Mouse (Mus musculus) gastrocnemius, adult 2 months (tissue): Measurements from ENCODE around the gene Tmem126a. TPM values are rescaled to one million over a fixed set of nuclear protein-coding genes. Genes with fewer than 3 reads are reported as not detected.

Experiments used
- DNase-seq: peaks from one replicate; pipeline ENCODE4 v3.0.0; 2022
- H3K27ac ChIP-seq: fragments of 200-600 bp; 2 replicates; pipeline ENCODE4 v1.8.1; 2022; ENCODE audit warnings: mild to moderate bottlenecking
- H3K4me3 ChIP-seq: fragments of 200-600 bp; 2 replicates; pipeline ENCODE4 v1.8.1; 2022; ENCODE audit warnings: mild to moderate bottlenecking, moderate library complexity
- CTCF ChIP-seq: fragments of 200-600 bp; IDR thresholded peaks from 2 replicates; pipeline ENCODE4 v1.8.1; 2022; ENCODE audit warnings: antibody characterized with exemption, mild to moderate bottlenecking, moderate library complexity
- intact Hi-C: fragments of 180-260 bp; cut with DNase I; formaldehyde crosslinking; loops from one replicate; pipeline ENCODE4 v1.15.1; 2025
- long read RNA-seq, 2 experiments: library from polyadenylated mRNA; stranded (forward); transcript quantifications; one replicate each; pipeline ENCODE4 v2.0.0; 2021
- total RNA-seq, 2 experiments: library from RNA; stranded (reverse); gene quantifications; 2 replicates each; pipeline ENCODE4 v1.2.3; 2021

The Tmem126a gene
- total RNA-seq, result 100 to 1,000 TPM; 101 to 119 TPM
- long read RNA-seq, experiment 1, transcript Tmem126a-201 (5 exons, 799 nt), result major isoform, 55 of 64 reads
- long read RNA-seq, experiment 1, partial matches to known transcripts, result 4 of 64 reads
- long read RNA-seq, experiment 1, other reads (novel, unspliced or antisense), result 1 of 64 reads
- long read RNA-seq, experiment 2, transcript Tmem126a-201 (5 exons, 799 nt), result major isoform, 64 of 68 reads
- long read RNA-seq, experiment 2, partial matches to known transcripts, result 2 of 68 reads
- long read RNA-seq, experiment 2, other reads (novel, unspliced or antisense), result 0 of 68 reads

DNA sequence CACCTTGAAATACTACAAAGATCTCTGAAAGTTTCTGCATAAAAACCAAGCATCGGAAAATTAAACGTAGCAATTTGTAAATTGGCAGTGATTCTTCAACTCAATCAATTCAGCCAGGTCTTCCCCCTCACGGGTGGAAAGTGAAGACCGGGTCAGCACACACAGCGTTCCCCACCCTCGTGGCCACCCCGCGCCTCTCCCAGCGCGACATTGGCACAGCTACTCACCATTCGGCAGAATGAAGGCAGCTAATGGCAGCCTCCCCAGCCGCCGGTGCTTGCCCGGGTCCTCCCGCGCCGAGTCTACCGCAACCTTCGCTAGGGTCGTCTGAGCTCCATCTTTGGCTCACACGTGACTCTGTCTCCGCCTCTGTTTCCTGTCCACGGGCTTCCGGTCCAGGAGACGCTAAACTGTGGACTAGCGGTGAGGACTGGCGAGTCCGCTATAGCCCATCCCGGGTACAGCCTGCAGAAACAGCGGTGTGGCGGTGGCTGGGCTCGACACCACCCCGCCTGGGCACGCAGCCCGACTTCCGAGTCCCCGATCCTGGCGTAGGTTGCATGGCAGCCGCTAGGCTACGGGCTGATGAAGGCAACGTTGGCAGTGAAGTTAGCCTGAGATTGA is at the start of gene Tmem126a:
Gene Tmem126a (minus strand): TSS at position 385 of the 624 bp plus-strand sequence.
- peak within 1 kb of the TSS; percentile 83 for H3K4me3 ChIP-seq
- intact Hi-C loops, result no loop called here

DNA sequence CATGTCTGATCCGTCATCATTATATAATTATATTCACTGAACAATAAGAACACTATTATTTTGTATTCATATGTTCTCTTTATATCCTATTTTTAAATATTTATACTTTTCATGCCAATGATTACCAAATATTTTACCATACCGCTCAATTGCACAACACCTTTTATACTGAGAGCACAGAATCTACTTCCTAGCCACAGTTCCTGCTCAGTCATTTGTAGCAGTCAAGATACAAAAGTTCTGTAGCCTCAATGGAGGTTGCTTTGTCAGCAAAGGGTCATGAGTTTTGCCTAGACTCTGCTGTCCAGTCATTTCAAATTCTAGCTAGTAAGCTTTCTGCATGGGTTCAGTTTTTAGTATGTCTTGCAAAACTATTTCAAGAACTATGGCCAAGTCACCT is 25.6 kb upstream of the Tmem126a start:
- DNase-seq, result no peak
- intact Hi-C loops, result no loop called here
- TF ChIP-seq CTCF, result no peak
- no peak overlapping the region for H3K4me3 ChIP-seq
- H3K27ac ChIP-seq, result no peak overlapping the region

More for the DNA sequence above, at the start of gene Tmem126a:
- TF ChIP-seq CTCF, result peak; percentile 44
- peak; percentile 93 for DNase-seq
- peak within 1 kb of the TSS; percentile 95 for H3K27ac ChIP-seq

DNA sequence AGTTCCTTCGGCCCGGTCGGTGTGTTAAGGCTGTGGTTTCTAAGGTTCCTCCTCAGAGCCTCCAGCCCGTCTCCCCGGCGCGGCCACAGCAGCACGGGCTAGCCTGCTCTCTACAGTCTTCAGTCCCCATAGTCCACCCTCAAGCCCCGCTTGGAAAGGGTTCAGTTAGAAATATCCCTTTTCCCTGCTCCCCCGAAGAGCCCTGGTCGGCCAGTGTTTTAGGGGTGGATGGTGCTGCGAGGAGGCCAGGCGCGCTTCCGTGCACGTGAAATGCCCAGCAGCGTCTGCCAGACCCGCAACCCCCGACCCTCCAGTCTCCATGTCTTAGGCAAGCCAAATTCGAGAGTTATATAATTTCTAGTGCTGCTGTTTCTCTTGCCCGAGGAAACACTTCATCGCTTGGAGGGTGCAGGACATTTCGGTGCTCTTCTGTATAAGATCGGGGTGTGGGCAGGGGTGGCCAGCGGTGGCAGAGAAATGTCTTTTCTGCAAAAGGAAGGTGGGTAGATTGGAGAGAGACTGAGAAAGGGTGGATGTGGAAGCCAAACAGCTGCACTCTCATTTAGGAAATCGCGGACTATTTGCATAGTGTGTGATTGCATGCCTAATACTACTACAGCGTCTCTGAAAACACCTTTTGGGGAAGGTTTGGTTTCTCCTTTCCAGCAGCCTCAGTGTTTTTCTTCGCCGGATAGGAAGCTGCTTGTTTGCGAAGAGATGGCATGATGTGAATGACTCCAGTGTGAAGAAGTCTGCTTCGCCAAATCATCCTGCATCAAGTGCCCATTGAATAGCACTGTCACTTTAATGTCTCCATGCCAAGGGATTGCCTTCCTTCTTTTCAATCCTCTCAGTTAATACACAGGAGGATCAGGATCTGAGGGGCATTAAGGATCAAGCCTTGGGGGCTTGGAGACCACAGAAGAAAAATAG is 19.6 kb upstream of the Tmem126a start, which contains the start of gene Dlg2:
Gene Dlg2 (plus strand): TSS at position 360 of the 933 bp plus-strand sequence.
- no peak for TF ChIP-seq CTCF
- intact Hi-C loops, result loop anchor here (5.0 kb wide), 1 partner anchor 34 kb away; the partner anchor contains the start of gene Crebzf
- H3K4me3 ChIP-seq, result peak within 1 kb of the TSS; percentile 95
- DNase-seq, result no peak
- peak within 1 kb of the TSS; percentile 94 for H3K27ac ChIP-seq

DNA sequence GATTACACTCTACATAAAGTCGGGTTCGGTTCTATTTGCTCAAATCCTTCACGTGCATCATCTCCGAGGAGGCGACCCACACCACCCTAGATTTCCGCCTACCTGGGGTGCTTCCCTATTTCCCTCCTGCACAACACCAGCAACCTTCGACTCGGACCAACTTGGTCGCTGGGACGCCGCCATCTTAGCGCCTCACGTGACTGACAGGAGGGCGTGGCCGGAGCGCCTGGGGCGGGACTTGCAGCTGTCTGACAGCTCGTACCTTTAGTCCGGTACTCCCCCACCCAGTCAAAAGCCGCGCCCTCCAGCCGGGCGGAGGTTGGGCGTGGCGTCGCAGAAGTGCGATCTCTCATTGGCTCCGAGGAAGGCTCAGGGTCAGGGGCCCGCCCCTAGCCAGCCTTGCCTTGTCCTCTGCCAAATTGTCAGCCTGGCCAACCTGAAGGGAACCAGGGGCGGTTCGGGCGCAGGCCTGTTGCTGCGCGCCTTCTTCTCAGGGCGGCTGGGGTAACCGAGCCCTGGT is 18.8 kb upstream of the Tmem126a start, which contains the start of gene Tmem126b:
Gene Tmem126b (minus strand): TSS at position 209 of the 520 bp plus-strand sequence.
- TF ChIP-seq CTCF, result no peak

DNA sequence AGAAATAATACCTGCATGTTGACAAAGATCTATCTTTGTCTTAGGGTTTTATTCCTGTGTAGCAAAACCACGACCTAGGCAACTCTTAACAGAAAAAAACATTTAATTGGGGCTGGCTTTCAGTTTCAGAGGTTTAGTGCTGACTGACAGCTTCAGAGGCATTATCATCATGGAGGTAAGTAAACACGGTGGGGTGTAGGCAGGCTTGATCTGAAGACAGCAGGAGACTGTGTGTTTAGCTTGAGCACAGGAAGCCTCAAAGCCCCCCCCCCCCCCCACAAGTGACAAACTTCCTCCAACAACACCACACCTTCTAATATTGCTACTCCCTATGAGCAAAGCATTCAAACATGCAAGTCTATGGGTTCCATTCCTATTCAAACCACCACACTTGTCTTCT is 16.5 kb upstream of the Tmem126a start:
- no peak for DNase-seq
- H3K4me3 ChIP-seq, result no peak overlapping the region
- intact Hi-C loops, result no loop called here
- H3K27ac ChIP-seq, result no peak overlapping the region
- no peak for TF ChIP-seq CTCF

More for the DNA sequence above, 18.8 kb upstream of the Tmem126a start, which contains the start of gene Tmem126b:
- DNase-seq, result peak; percentile 100
- Histone ChIP-seq H3K27ac (peak within 1 kb of the TSS; percentile 94), H3K4me3 (peak within 1 kb of the TSS; percentile 95)
- intact Hi-C loops, result loop anchor here (5.0 kb wide), 1 partner anchor 34 kb away; the partner anchor contains the start of gene Crebzf

DNA sequence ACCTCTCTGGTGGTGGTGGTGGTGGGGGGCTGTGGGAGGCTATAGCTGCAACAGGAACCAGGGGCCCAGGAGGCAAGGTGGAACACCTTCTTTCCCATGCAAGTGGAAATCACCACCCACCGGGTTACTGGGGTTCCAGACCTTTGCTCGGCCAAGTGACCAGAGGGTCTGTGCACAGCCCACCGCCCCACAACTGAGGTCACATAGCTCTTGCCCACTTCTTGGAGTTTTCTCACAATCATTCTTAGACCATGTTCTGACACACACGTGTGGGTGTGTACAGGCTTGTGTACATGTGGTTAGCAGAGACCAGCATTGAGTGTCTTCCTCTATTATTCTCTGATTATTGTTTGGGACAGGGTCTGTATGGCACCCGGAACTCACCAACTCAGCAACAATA is 4.4 kb upstream of the Tmem126a start:
- Histone ChIP-seq H3K27ac (no peak overlapping the region), H3K4me3 (no peak overlapping the region)
- intact Hi-C loops, result no loop called here
- DNase-seq, result no peak
- no peak for TF ChIP-seq CTCF

DNA sequence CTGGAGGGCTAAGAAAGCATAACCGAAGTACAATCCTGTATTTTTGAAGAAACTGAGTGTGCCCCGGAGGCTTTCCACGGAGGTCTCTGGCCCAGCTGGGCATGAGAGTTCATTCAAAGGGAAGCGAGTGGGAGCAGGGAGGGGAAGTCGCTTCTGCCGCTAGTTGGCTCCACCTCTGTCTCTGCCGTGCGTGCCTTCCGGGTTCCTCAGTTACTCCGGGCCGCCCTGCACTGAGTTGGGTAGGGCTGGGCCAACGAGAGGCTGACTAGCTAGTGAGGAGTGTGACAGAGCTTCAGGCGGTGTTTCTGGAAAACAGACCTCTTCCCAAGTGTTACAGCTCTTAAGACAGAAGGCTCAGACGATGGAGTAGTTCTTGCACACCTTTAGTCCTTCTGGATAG is 3.9 kb upstream of the Tmem126a start:
- peak; percentile 47 for DNase-seq
- peak overlapping the region; percentile 3; the same call in 1 of the 2 replicates for H3K4me3 ChIP-seq
- peak; percentile 41; the same call in 1 of the 2 replicates for TF ChIP-seq CTCF
- intact Hi-C loops, result no loop called here
- H3K27ac ChIP-seq, result no peak overlapping the region

DNA sequence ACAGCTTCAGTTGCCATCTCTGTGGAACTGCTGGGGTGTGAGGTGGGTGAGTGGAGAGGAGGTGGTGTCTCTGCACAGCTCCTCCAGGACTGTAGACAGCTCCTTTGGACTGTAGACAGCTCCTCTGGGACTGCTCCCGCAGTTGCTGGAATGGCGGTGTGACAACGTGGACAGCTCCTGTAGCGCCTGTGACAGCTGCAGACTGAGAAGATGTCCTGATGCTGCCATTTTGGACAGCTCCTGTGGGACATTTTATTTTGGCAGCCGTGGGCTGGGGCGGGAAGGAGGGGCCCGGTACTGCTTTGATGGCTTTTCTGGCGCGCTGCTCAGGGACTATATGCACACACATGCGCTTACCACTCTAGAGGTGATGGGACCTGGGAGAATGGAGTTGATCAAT is 3.3 kb upstream of the Tmem126a start:
- no peak overlapping the region for H3K4me3 ChIP-seq
- H3K27ac ChIP-seq, result no peak overlapping the region
- peak; percentile 25 for DNase-seq
- intact Hi-C loops, result no loop called here
- no peak for TF ChIP-seq CTCF

DNA sequence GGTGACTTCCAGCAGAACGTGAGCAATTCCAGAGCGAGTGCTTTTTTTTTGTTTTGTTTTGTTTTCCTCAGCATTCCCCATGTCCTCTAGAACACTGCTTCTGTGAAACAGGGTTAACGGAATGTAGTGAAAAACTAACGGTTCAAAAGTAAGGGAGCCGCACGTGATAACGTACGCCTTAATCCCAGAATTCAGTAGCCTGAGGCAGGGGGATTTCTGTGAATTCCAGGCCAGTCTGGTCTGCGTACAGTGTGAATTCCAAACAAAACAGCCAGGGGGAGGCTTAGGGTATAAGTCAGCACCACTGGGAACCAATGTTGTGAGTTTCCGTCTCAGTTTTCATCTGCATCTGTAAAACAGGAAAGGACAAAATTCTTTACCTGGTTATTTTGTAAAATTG is 488 bp upstream of the Tmem126a start:
- no peak for DNase-seq
- Histone ChIP-seq H3K27ac (peak overlapping the region; percentile 95), H3K4me3 (peak overlapping the region; percentile 83)
- TF ChIP-seq CTCF, result peak; percentile 21; the same call in 1 of the 2 replicates
- intact Hi-C loops, result no loop called here

DNA sequence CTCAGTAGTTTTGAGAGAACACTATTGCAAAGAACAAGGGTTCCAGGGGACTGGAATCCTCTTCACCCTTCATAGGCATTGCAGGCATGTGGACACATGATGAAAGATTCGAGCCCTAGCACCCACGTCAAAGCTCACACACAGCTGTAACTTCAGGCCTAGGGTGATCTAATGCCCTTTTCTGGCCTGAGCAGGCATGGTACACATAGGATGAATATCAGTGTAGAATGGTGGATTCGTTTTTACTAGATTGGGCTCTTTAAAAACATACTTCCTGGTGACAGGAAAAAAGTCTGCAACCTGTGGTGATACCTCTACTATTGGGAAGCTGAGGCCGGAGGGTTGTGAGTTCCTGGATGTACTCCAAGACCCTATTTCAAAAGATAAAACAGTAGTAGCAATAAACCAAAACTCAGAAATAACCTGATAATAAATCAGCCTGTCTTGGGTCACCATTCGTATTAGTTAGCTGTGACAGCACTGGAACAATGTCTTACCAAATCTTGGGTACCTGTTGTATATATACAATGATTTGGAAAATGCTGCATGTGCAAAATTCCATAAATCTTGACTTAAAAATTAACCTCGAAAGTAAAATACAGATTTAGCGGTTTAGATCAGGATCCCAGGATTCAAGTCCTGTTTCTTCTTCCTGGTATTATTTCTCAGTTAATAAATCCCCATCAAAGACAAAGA is 732 bp downstream of the Tmem126a start:
- Histone ChIP-seq H3K4me3 (peak overlapping the region; percentile 83), H3K27ac (peak overlapping the region; percentile 95)
- no peak for TF ChIP-seq CTCF
- DNase-seq, result no peak
- intact Hi-C loops, result no loop called here

DNA sequence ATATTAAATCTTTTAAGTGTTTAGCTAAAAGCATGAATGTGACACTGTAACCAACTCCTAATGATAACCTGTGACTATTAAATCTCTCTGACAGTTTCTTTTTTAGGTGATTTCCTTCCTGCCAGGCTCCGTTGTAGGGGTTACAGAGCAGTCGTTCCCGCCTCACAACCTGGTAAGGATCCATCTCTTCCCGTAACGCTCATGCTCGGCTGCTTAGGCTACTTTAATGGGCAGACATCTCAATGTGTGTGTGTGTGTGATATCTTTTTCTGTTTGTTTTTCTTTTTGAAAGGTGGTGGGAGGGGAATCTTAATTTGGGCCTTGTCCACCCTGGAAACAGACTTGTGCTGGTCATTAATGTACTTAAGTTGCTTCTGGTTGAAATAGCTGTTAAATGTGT is 12.8 kb downstream of the Tmem126a start:
- no peak for TF ChIP-seq CTCF
- H3K27ac ChIP-seq, result peak overlapping the region; percentile 88
- H3K4me3 ChIP-seq, result peak overlapping the region; percentile 95
- no peak for DNase-seq
- intact Hi-C loops, result loop anchor here (5.0 kb wide), 1 partner anchor 33 kb away; the partner anchor contains the start of genes Dlg2 and Tmem126b
